Mouse (Mus musculus): Measurements from ENCODE around the gene Pde4d. TPM values are rescaled to one million over a fixed set of nuclear protein-coding genes. Genes with fewer than 3 reads are reported as not detected.

The Pde4d gene
- polyA plus RNA-seq, 1 experiment from 2014 or later = 13.0 TPM

GRCm38 (mm10) chr13:108603502-108603901, 153.8 kb downstream of the Pde4d start:
- no peaks in the 10 kb centered on the region for H3K4me1 ChIP-seq (replicated peaks; ENCODE audit: control insufficient read depth, insufficient read depth)
- no peaks in the 10 kb centered on the region for H3K27me3 ChIP-seq (ENCODE audit: control insufficient read depth, insufficient read depth, low read length)
- no peak; the same call in 1 of the 2 replicates for ATAC-seq (ENCODE audit: low FRiP score, low TSS enrichment)
- H3K4me3 ChIP-seq (ENCODE audit: low read depth, low read length) = no peak overlapping the region
- H3K36me3 ChIP-seq (ENCODE audit: control insufficient read depth, insufficient read depth, low read length) = no peaks in the 10 kb centered on the region
- TF ChIP-seq EP300 (optimal IDR thresholded peaks at IDR 0.05) = no peak
- TF ChIP-seq CTCF (IDR thresholded peaks at IDR 0.05; ENCODE audit: low read depth) = no peak
- H3K4me2 ChIP-seq (replicated peaks; ENCODE audit: low read depth) = no peak overlapping the region
- DNase-seq (ENCODE audit: low spot score) = no peak
- H3K27ac ChIP-seq (replicated peaks) = no peak overlapping the region
- H3K9me3 ChIP-seq (ENCODE audit: control insufficient read depth, low read length) = no peaks in the 10 kb centered on the region
- H3K9ac ChIP-seq (ENCODE audit: low read length) = no peak overlapping the region
- 72% methylated on average over 1 of the region's 1 CpGs for WGBS

DNA sequence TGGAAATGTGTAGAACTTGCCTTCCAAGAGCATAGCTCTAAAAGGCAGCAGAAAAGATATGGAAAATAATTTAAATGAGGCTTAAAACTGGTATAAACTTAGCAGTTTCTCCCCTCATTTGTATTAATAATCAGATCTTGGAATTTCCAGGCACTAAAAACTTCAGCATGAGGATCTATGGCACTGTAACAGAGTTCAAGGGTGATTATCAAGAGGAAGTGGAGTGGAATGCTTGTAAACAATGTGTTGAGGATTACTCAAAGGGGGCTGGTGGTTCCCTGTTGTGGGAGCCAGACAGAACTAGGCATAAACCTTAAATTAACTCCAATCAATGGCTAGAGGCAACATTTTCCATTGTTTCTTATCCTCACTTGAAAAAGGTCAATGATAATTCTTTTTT, 154.5 kb downstream of the Pde4d start:
- Histone ChIP-seq H3K4me3 (ENCODE audit: low read depth, low read length) (no peak overlapping the region), H3K27ac (replicated peaks) (no peak overlapping the region), H3K9me3 (ENCODE audit: control insufficient read depth, low read length) (no peaks in the 10 kb centered on the region), H3K4me2 (replicated peaks; ENCODE audit: low read depth) (no peak overlapping the region), H3K4me1 (replicated peaks; ENCODE audit: control insufficient read depth, insufficient read depth) (no peaks in the 10 kb centered on the region), H3K27me3 (ENCODE audit: control insufficient read depth, insufficient read depth, low read length) (no peaks in the 10 kb centered on the region), H3K36me3 (ENCODE audit: control insufficient read depth, insufficient read depth, low read length) (no peaks in the 10 kb centered on the region), H3K9ac (ENCODE audit: low read length) (no peak overlapping the region)
- no peak for TF ChIP-seq EP300 (optimal IDR thresholded peaks at IDR 0.05)
- TF ChIP-seq CTCF (IDR thresholded peaks at IDR 0.05; ENCODE audit: low read depth) = no peak
- DNase-seq (ENCODE audit: low spot score) (no peak), ATAC-seq (ENCODE audit: low FRiP score, low TSS enrichment) (no peak)

DNA sequence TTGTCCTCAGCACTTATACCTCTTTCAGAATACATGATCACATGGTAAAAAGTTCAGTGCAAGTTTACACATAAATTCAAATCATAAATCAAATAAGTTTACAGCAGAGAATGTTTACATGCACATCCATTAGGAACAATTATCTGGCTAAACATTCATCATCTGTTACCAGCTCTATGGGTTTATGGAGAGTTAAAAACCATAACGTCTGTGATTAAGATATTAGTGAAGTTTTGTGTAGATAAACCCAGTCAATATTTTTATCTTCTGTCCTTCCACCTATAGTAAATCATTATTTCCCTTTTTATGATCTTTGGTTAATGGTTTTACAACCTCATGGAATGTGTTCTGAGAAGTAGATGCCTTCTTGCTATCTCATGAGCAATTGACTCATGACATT, 168.5 kb downstream of the Pde4d start:
- Histone ChIP-seq H3K4me3 (ENCODE audit: low read depth, low read length) (no peak overlapping the region), H3K27ac (replicated peaks) (no peak overlapping the region), H3K36me3 (ENCODE audit: control insufficient read depth, insufficient read depth, low read length) (no peaks in the 10 kb centered on the region), H3K9me3 (ENCODE audit: control insufficient read depth, low read length) (no peaks in the 10 kb centered on the region), H3K9ac (ENCODE audit: low read length) (no peak overlapping the region), H3K27me3 (ENCODE audit: control insufficient read depth, insufficient read depth, low read length) (no peaks in the 10 kb centered on the region), H3K4me1 (replicated peaks; ENCODE audit: control insufficient read depth, insufficient read depth) (no peaks in the 10 kb centered on the region), H3K4me2 (replicated peaks; ENCODE audit: low read depth) (no peak overlapping the region)
- no peak for TF ChIP-seq EP300 (optimal IDR thresholded peaks at IDR 0.05)
- TF ChIP-seq CTCF (IDR thresholded peaks at IDR 0.05; ENCODE audit: low read depth) = no peak
- ATAC-seq (ENCODE audit: low FRiP score, low TSS enrichment) (no peak), DNase-seq (ENCODE audit: low spot score) (no peak)
- 58% methylated on average over 1 of the region's 1 CpGs for WGBS

- 58% methylated on average over 4 of the region's 4 CpGs for WGBS
- DNase-seq (ENCODE audit: low spot score) (no peak), ATAC-seq (ENCODE audit: low FRiP score, low TSS enrichment) (no peak)
- no peak overlapping the region for H3K4me2 ChIP-seq (replicated peaks; ENCODE audit: low read depth)
- no peaks in the 10 kb centered on the region for H3K27me3 ChIP-seq (ENCODE audit: control insufficient read depth, insufficient read depth, low read length)
- H3K9me3 ChIP-seq (ENCODE audit: control insufficient read depth, low read length) = no peaks in the 10 kb centered on the region
- no peak overlapping the region for H3K4me3 ChIP-seq (ENCODE audit: low read depth, low read length)
- no peak overlapping the region for H3K9ac ChIP-seq (ENCODE audit: low read length)
- H3K4me1 ChIP-seq (replicated peaks; ENCODE audit: control insufficient read depth, insufficient read depth) = no peaks in the 10 kb centered on the region
- no peak overlapping the region for H3K27ac ChIP-seq (replicated peaks)
- H3K36me3 ChIP-seq (ENCODE audit: control insufficient read depth, insufficient read depth, low read length) = no peaks in the 10 kb centered on the region
- TF ChIP-seq EP300 (optimal IDR thresholded peaks at IDR 0.05) = no peak
- no peak for TF ChIP-seq CTCF (IDR thresholded peaks at IDR 0.05; ENCODE audit: low read depth)
Observed at GRCm38 (mm10) chr13:108622681-108623080, 172.9 kb downstream of the Pde4d start.

DNA sequence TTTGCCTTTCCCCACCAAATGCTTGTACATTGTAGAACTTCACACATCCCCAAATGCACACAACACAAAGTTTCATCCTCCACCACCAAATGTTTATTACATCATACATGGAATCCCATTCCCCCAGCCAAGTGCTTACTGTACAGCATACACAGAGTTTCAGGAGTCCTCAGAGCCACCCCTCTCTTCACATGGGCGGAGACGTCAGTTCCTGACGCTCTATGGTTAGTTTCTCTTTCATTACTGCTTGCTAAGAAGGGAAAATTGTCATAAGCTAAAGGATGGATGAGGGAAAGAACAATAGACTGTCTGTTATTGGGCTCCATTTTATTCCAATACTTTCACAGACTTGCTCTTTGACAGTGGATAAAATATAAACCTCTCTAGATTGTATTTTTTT, 174.2 kb downstream of the Pde4d start:
- H3K27me3 ChIP-seq (ENCODE audit: control insufficient read depth, insufficient read depth, low read length) = no peaks in the 10 kb centered on the region
- DNase-seq (ENCODE audit: low spot score) (no peak), ATAC-seq (ENCODE audit: low FRiP score, low TSS enrichment) (no peak)
- no peak for TF ChIP-seq CTCF (IDR thresholded peaks at IDR 0.05; ENCODE audit: low read depth)
- no peak for TF ChIP-seq EP300 (optimal IDR thresholded peaks at IDR 0.05)
- no peak overlapping the region for H3K4me2 ChIP-seq (replicated peaks; ENCODE audit: low read depth)
- no peak overlapping the region for H3K27ac ChIP-seq (replicated peaks)
- 68% methylated on average over 3 of the region's 3 CpGs for WGBS
- H3K9ac ChIP-seq (ENCODE audit: low read length) = no peak overlapping the region
- no peaks in the 10 kb centered on the region for H3K36me3 ChIP-seq (ENCODE audit: control insufficient read depth, insufficient read depth, low read length)
- H3K4me3 ChIP-seq (ENCODE audit: low read depth, low read length) = no peak overlapping the region
- no peaks in the 10 kb centered on the region for H3K4me1 ChIP-seq (replicated peaks; ENCODE audit: control insufficient read depth, insufficient read depth)
- H3K9me3 ChIP-seq (ENCODE audit: control insufficient read depth, low read length) = no peaks in the 10 kb centered on the region

DNA sequence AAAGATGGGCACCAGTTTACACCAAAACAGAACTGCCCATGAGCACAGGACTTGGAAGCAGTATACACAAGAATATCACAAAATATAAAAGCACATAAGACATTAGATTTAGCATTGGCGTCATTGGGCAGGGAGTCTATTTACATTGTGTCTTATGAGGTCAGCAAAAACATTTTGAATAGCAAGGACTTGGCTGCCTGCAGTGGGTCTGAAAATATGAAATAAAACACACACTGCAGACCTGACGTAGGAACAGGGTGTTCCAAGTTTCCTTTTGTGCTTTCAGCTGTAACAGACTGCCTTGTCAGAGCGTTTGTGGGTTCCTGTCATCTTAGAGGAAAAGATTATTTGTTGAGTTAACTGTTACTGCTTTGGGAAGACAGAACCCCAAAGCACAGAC, 176.4 kb downstream of the Pde4d start:
- H3K27me3 ChIP-seq (ENCODE audit: control insufficient read depth, insufficient read depth, low read length) = no peaks in the 10 kb centered on the region
- H3K4me3 ChIP-seq (ENCODE audit: low read depth, low read length) = no peak overlapping the region
- 28% methylated on average over 3 of the region's 3 CpGs for WGBS
- H3K27ac ChIP-seq (replicated peaks) = no peak overlapping the region
- H3K4me1 ChIP-seq (replicated peaks; ENCODE audit: control insufficient read depth, insufficient read depth) = no peaks in the 10 kb centered on the region
- DNase-seq (ENCODE audit: low spot score) (no peak), ATAC-seq (ENCODE audit: low FRiP score, low TSS enrichment) (peak; percentile 51; the same call in 1 of the 2 replicates)
- H3K9me3 ChIP-seq (ENCODE audit: control insufficient read depth, low read length) = no peaks in the 10 kb centered on the region
- no peak overlapping the region for H3K9ac ChIP-seq (ENCODE audit: low read length)
- no peak for TF ChIP-seq CTCF (IDR thresholded peaks at IDR 0.05; ENCODE audit: low read depth)
- peak; percentile 69 for TF ChIP-seq EP300 (optimal IDR thresholded peaks at IDR 0.05)
- H3K36me3 ChIP-seq (ENCODE audit: control insufficient read depth, insufficient read depth, low read length) = no peaks in the 10 kb centered on the region
- H3K4me2 ChIP-seq (replicated peaks; ENCODE audit: low read depth) = no peak overlapping the region

Measured in stomach, postnatal 0 days (tissue).